In genomic region chr15:82928844-82929243, GRCm38 (mm10) we compare ENCODE assay signal across 9 mouse cellular contexts. TPM values are rescaled to one million over a fixed set of nuclear protein-coding genes. Genes with fewer than 3 reads are reported as not detected.
DNase-seq lines count a peak whose midpoint lies in the region; ATAC-seq and TF ChIP-seq lines count a peak whose summit lies in the region.
"Had no signal": no experiment of that assay in that cellular context is flagged by ENCODE, and none has a peak within 500 bp of the region (broad histone marks: within the 10 kb centered on the region; RNA-seq: fewer than 3 reads in every experiment).

No protein-coding gene starts in this region.

- ATAC-seq in midbrain, embryonic 13.5 days, result no peak
- ATAC-seq in midbrain, postnatal 0 days (ENCODE audit: low FRiP score), result no peak
- ATAC-seq in embryonic facial prominence, embryonic 12.5 days (ENCODE audit: insufficient number of reproducible peaks, insufficient read depth, low FRiP score, low TSS enrichment), result no peak
- peak; percentile 73 for ATAC-seq in intestine, embryonic 15.5 days
- no peak for ATAC-seq in stomach, embryonic 15.5 days (ENCODE audit: insufficient read depth, low FRiP score, low read depth)
- ATAC-seq: liver, embryonic 12.5 days had no signal

- DNase-seq in midbrain, postnatal 0 days (ENCODE audit: low spot score), result no peak
- no peak for DNase-seq in adrenal gland, adult 18-20 months (ENCODE audit: low spot score in 2 of 2)
- no peak for DNase-seq in cerebellum, postnatal 36 days
- DNase-seq: heart, postnatal 36 days had no signal

- H3K36me3 ChIP-seq in midbrain, embryonic 13.5 days, result no peaks in the 10 kb centered on the region
- no peaks in the 10 kb centered on the region for H3K36me3 ChIP-seq in midbrain, postnatal 0 days (ENCODE audit: insufficient read depth, low read length)
- no peaks in the 10 kb centered on the region for H3K36me3 ChIP-seq in embryonic facial prominence, embryonic 12.5 days
- no peaks in the 10 kb centered on the region for H3K36me3 ChIP-seq in intestine, embryonic 15.5 days
- no peaks in the 10 kb centered on the region for H3K36me3 ChIP-seq in stomach, embryonic 15.5 days
- H3K36me3 ChIP-seq: liver, embryonic 12.5 days had no signal

- peaks cover 37% of the 10 kb centered on the region for H3K27me3 ChIP-seq in midbrain, embryonic 13.5 days
- no peaks in the 10 kb centered on the region; the same call in 1 of the 2 replicates for H3K27me3 ChIP-seq in midbrain, postnatal 0 days (ENCODE audit: insufficient read depth, low read length)
- no peaks in the 10 kb centered on the region for H3K27me3 ChIP-seq in embryonic facial prominence, embryonic 12.5 days
- no peaks in the 10 kb centered on the region for H3K27me3 ChIP-seq in intestine, embryonic 15.5 days (replicated peaks)
- no peaks in the 10 kb centered on the region; the same call in 1 of the 2 replicates for H3K27me3 ChIP-seq in stomach, embryonic 15.5 days (replicated peaks)

- 53% methylated on average over 8 of the region's 8 CpGs for WGBS in midbrain, embryonic 13.5 days
- 71% methylated on average over 8 of the region's 8 CpGs for WGBS in midbrain, postnatal 0 days
- 50% methylated on average over 8 of the region's 8 CpGs for WGBS in embryonic facial prominence, embryonic 12.5 days
- 41% methylated on average over 8 of the region's 8 CpGs for WGBS in intestine, embryonic 15.5 days
- 39% methylated on average over 8 of the region's 8 CpGs for WGBS in stomach, embryonic 15.5 days

- H3K4me2 ChIP-seq in midbrain, embryonic 13.5 days (replicated peaks), result no peak overlapping the region
- H3K4me2 ChIP-seq in midbrain, postnatal 0 days (ENCODE audit: low read depth, low read length, poor library complexity, severe bottlenecking), result no peak overlapping the region
- no peak overlapping the region for H3K4me2 ChIP-seq in embryonic facial prominence, embryonic 12.5 days (replicated peaks)
- H3K4me2 ChIP-seq in intestine, embryonic 15.5 days (replicated peaks), result no peak overlapping the region
- no peak overlapping the region for H3K4me2 ChIP-seq in stomach, embryonic 15.5 days
- H3K4me2 ChIP-seq: liver, embryonic 12.5 days had no signal

- TF ChIP-seq CTCF in midbrain, postnatal 0 days (IDR thresholded peaks at IDR 0.05), result no peak

- H3K4me1 ChIP-seq in midbrain, embryonic 13.5 days (replicated peaks), result peaks cover 91% of the 10 kb centered on the region
- H3K4me1 ChIP-seq in midbrain, postnatal 0 days (ENCODE audit: insufficient read depth, low read length), result peaks cover 59% of the 10 kb centered on the region
- peaks cover 83% of the 10 kb centered on the region for H3K4me1 ChIP-seq in embryonic facial prominence, embryonic 12.5 days
- peaks cover 76% of the 10 kb centered on the region for H3K4me1 ChIP-seq in intestine, embryonic 15.5 days (replicated peaks)
- H3K4me1 ChIP-seq in stomach, embryonic 15.5 days, result peaks cover 74% of the 10 kb centered on the region

- H3K4me3 ChIP-seq in midbrain, embryonic 13.5 days (replicated peaks), result no peak overlapping the region
- no peak overlapping the region for H3K4me3 ChIP-seq in midbrain, postnatal 0 days (ENCODE audit: low read depth, low read length)
- no peak overlapping the region for H3K4me3 ChIP-seq in embryonic facial prominence, embryonic 12.5 days
- H3K4me3 ChIP-seq in intestine, embryonic 15.5 days (replicated peaks), result no peak overlapping the region
- H3K4me3 ChIP-seq in stomach, embryonic 15.5 days (replicated peaks), result no peak overlapping the region
- H3K4me3 ChIP-seq: liver, embryonic 12.5 days had no signal

- no peaks in the 10 kb centered on the region for H3K9me3 ChIP-seq in midbrain, embryonic 13.5 days
- no peaks in the 10 kb centered on the region for H3K9me3 ChIP-seq in midbrain, postnatal 0 days (ENCODE audit: low read length)
- no peaks in the 10 kb centered on the region for H3K9me3 ChIP-seq in embryonic facial prominence, embryonic 12.5 days
- H3K9me3 ChIP-seq in intestine, embryonic 15.5 days, result no peaks in the 10 kb centered on the region
- H3K9me3 ChIP-seq in stomach, embryonic 15.5 days, result no peaks in the 10 kb centered on the region
- H3K9me3 ChIP-seq: liver, embryonic 12.5 days had no signal

- no peak overlapping the region for H3K9ac ChIP-seq in midbrain, embryonic 13.5 days (replicated peaks)
- no peak overlapping the region for H3K9ac ChIP-seq in midbrain, postnatal 0 days (replicated peaks; ENCODE audit: low read length, poor library complexity, severe bottlenecking)
- no peak overlapping the region for H3K9ac ChIP-seq in embryonic facial prominence, embryonic 12.5 days
- no peak overlapping the region for H3K9ac ChIP-seq in intestine, embryonic 15.5 days
- H3K9ac ChIP-seq in stomach, embryonic 15.5 days, result no peak overlapping the region
- H3K9ac ChIP-seq: liver, embryonic 12.5 days had no signal

- H3K27ac ChIP-seq in midbrain, embryonic 13.5 days, result peak overlapping the region; percentile 83
- H3K27ac ChIP-seq in midbrain, postnatal 0 days (ENCODE audit: low read depth, low read length), result no peak overlapping the region
- 0 out of 2 replicates have a peak overlapping the region, but pooled peaks have one; percentile 54 for H3K27ac ChIP-seq in embryonic facial prominence, embryonic 12.5 days
- no peak overlapping the region for H3K27ac ChIP-seq in intestine, embryonic 15.5 days
- 0 out of 2 replicates have a peak overlapping the region, but pooled peaks have one; percentile 8 for H3K27ac ChIP-seq in stomach, embryonic 15.5 days
- H3K27ac ChIP-seq: liver, embryonic 12.5 days had no signal

RNA-seq across cellular contexts. Expression of gene Tcf20, which starts 58.8 kb away (rescaled TPM):
- polyA plus RNA-seq in midbrain, embryonic 13.5 days (2015; fragmentation: Nextera tagmentation; extraction: Ambion mirVana), result 15.6 and 16.0 TPM in 2 replicates
- 125 and 131 TPM in 2 replicates for total RNA-seq in midbrain, postnatal 0 days (2014; rRNA removed)
- 10.6 and 11.8 TPM in 2 replicates for polyA plus RNA-seq in midbrain, postnatal 0 days (2015; fragmentation: Nextera tagmentation; extraction: Ambion mirVana)
- polyA plus RNA-seq in embryonic facial prominence, embryonic 12.5 days (2016; fragmentation: Nextera tagmentation; extraction: Ambion mirVana), result 13.9 and 15.1 TPM in 2 replicates
- 7.0 and 7.7 TPM in 2 replicates for polyA plus RNA-seq in intestine, embryonic 15.5 days (2015; fragmentation: Nextera tagmentation; extraction: Ambion mirVana)
- 8.3 and 8.6 TPM in 2 replicates for polyA plus RNA-seq in stomach, embryonic 15.5 days (2015; fragmentation: Nextera tagmentation; extraction: Ambion mirVana)
- total RNA-seq in adrenal gland, adult 18-20 months (2021), result 10 to 100 TPM; 84.4 to 91.1 TPM

Comparison
In these comparisons a context has a peak if more than half of its experiments do, and no peak if none do; other contexts are left out.
1. H3K27ac ChIP-seq: peak in midbrain, embryonic 13.5 days (single experiment), embryonic facial prominence, embryonic 12.5 days (single experiment) and stomach, embryonic 15.5 days (single experiment); none in midbrain, postnatal 0 days (single experiment) and intestine, embryonic 15.5 days (single experiment).